In genomic region chr9:118607701-118608401, GRCm38 (mm10) we compare ENCODE assay signal across 8 mouse cellular contexts. TPM values are rescaled to one million over a fixed set of nuclear protein-coding genes. Genes with fewer than 3 reads are reported as not detected.
DNase-seq lines count a peak whose midpoint lies in the region; ATAC-seq and TF ChIP-seq lines count a peak whose summit lies in the region.

No protein-coding gene starts in this region.

- TF ChIP-seq CTCF in cerebellum, adult 2 months (IDR thresholded peaks at IDR 0.05; ENCODE audit: borderline replicate concordance, insufficient read depth, low read depth, low read length) = no peak

- H3K9ac ChIP-seq in lung, embryonic 15.5 days = peak overlapping the region; percentile 61
- no peak overlapping the region for H3K9ac ChIP-seq in forebrain, embryonic 14.5 days (ENCODE audit: low read length)
- H3K9ac ChIP-seq in limb, embryonic 15.5 days = no peak overlapping the region
- H3K9ac ChIP-seq in stomach, embryonic 14.5 days (replicated peaks; ENCODE audit: low read depth, low read length) = peak overlapping the region; percentile 93; the same call in 1 of the 2 replicates

- H3K4me3 ChIP-seq in lung, embryonic 15.5 days = peak overlapping the region; percentile 62
- no peak overlapping the region for H3K4me3 ChIP-seq in forebrain, embryonic 14.5 days (ENCODE audit: low read depth, low read length)
- peak overlapping the region; percentile 73 for H3K4me3 ChIP-seq in limb, embryonic 15.5 days
- peak overlapping the region; percentile 53 for H3K4me3 ChIP-seq in stomach, embryonic 14.5 days (ENCODE audit: low read depth, low read length)
- no peak overlapping the region for H3K4me3 ChIP-seq in cerebellum, adult 2 months (replicated peaks; ENCODE audit: insufficient read depth, low read depth, low read length)

- H3K9me3 ChIP-seq in lung, embryonic 15.5 days = no peaks in the 10 kb centered on the region
- H3K9me3 ChIP-seq in forebrain, embryonic 14.5 days (replicated peaks; ENCODE audit: control insufficient read depth, low read length) = no peaks in the 10 kb centered on the region
- H3K9me3 ChIP-seq in limb, embryonic 15.5 days = no peaks in the 10 kb centered on the region
- H3K9me3 ChIP-seq in stomach, embryonic 14.5 days (ENCODE audit: control insufficient read depth, low read depth, low read length) = no peaks in the 10 kb centered on the region

- peaks cover 9% of the 10 kb centered on the region for H3K27me3 ChIP-seq in lung, embryonic 15.5 days
- H3K27me3 ChIP-seq in forebrain, embryonic 14.5 days (replicated peaks; ENCODE audit: control insufficient read depth, insufficient read depth, low read length) = peaks cover 18% of the 10 kb centered on the region; the same call in 1 of the 2 replicates
- no peaks in the 10 kb centered on the region for H3K27me3 ChIP-seq in limb, embryonic 15.5 days
- H3K27me3 ChIP-seq in stomach, embryonic 14.5 days (ENCODE audit: control insufficient read depth, insufficient read depth, low read length) = no peaks in the 10 kb centered on the region
- H3K27me3 ChIP-seq in cerebellum, adult 2 months (ENCODE audit: control insufficient read depth, insufficient read depth, low read length) = peaks cover 7% of the 10 kb centered on the region; the same call in 1 of the 2 replicates

- H3K27ac ChIP-seq in lung, embryonic 15.5 days = peak overlapping the region; percentile 31
- no peak overlapping the region for H3K27ac ChIP-seq in forebrain, embryonic 14.5 days (ENCODE audit: low read depth, low read length)
- no peak overlapping the region for H3K27ac ChIP-seq in limb, embryonic 15.5 days
- H3K27ac ChIP-seq in stomach, embryonic 14.5 days (ENCODE audit: low read length) = no peak overlapping the region
- H3K27ac ChIP-seq in cerebellum, adult 2 months (ENCODE audit: insufficient read depth, low read length) = no peak overlapping the region

- H3K4me2 ChIP-seq in lung, embryonic 15.5 days = peak overlapping the region; percentile 97
- peak overlapping the region; percentile 93; the same call in 1 of the 2 replicates for H3K4me2 ChIP-seq in forebrain, embryonic 14.5 days (ENCODE audit: low read length)
- peak overlapping the region; percentile 89 for H3K4me2 ChIP-seq in limb, embryonic 15.5 days
- peak overlapping the region; percentile 78 for H3K4me2 ChIP-seq in stomach, embryonic 14.5 days (replicated peaks; ENCODE audit: low read depth, low read length)

- WGBS in lung, embryonic 15.5 days = 41% methylated on average over 16 of the region's 16 CpGs
- 28% methylated on average over 16 of the region's 16 CpGs for WGBS in forebrain, embryonic 14.5 days
- WGBS in limb, embryonic 15.5 days = 49% methylated on average over 16 of the region's 16 CpGs
- 50% methylated on average over 16 of the region's 16 CpGs for WGBS in stomach, embryonic 14.5 days
- 49% methylated on average over 16 of the region's 16 CpGs for WGBS in cerebellum, adult 2 months

- H3K4me1 ChIP-seq in lung, embryonic 15.5 days = peaks cover 38% of the 10 kb centered on the region
- H3K4me1 ChIP-seq in forebrain, embryonic 14.5 days (ENCODE audit: control insufficient read depth, insufficient read depth, low read length) = peaks cover 7% of the 10 kb centered on the region
- peaks cover 39% of the 10 kb centered on the region for H3K4me1 ChIP-seq in limb, embryonic 15.5 days
- peaks cover 16% of the 10 kb centered on the region; the same call in 1 of the 2 replicates for H3K4me1 ChIP-seq in stomach, embryonic 14.5 days (ENCODE audit: control insufficient read depth, insufficient read depth, low read length)
- no peaks in the 10 kb centered on the region for H3K4me1 ChIP-seq in cerebellum, adult 2 months (ENCODE audit: control insufficient read depth, insufficient read depth, low read length)

- H3K36me3 ChIP-seq in lung, embryonic 15.5 days = no peaks in the 10 kb centered on the region
- H3K36me3 ChIP-seq in forebrain, embryonic 14.5 days (ENCODE audit: control insufficient read depth, insufficient read depth, low read length) = no peaks in the 10 kb centered on the region
- H3K36me3 ChIP-seq in limb, embryonic 15.5 days = no peaks in the 10 kb centered on the region
- H3K36me3 ChIP-seq in stomach, embryonic 14.5 days (ENCODE audit: control insufficient read depth, insufficient read depth, low read length) = no peaks in the 10 kb centered on the region

- no peak for DNase-seq in lung, postnatal 4 days
- peak; percentile 22 for DNase-seq in forebrain, embryonic 14.5 days (ENCODE audit: low spot score)
- no peak for DNase-seq in cerebellum, adult 2 months
- DNase-seq in yolk sac, embryonic 10.5 days (ENCODE audit: low spot score) = no peak
- DNase-seq in right cerebral cortex, adult 2 months (ENCODE audit: low spot score in 2 of 2) = no peak

- ATAC-seq in lung, embryonic 15.5 days (ENCODE audit: borderline replicate concordance, extremely low read depth, low FRiP score, low TSS enrichment) = no peak
- ATAC-seq in forebrain, embryonic 14.5 days = no peak
- no peak for ATAC-seq in limb, embryonic 15.5 days (ENCODE audit: insufficient number of reproducible peaks, low FRiP score, low TSS enrichment, low read depth)
- ATAC-seq in stomach, embryonic 14.5 days (ENCODE audit: insufficient number of reproducible peaks, insufficient read depth, low FRiP score, low read depth) = no peak

- TF ChIP-seq POLR2A in cerebellum, adult 2 months (IDR thresholded peaks at IDR 0.05; ENCODE audit: borderline replicate concordance, insufficient read depth, low read length) = no peak

RNA-seq across cellular contexts. Expression of gene Itga9, which starts 1.4 kb away (rescaled TPM):
- 23.4 and 23.8 TPM in 2 replicates for polyA plus RNA-seq in lung, embryonic 15.5 days (2015; fragmentation: Nextera tagmentation; extraction: Ambion mirVana)
- 0.85 and 0.88 TPM in 2 replicates for polyA plus RNA-seq in forebrain, embryonic 14.5 days (2014; fragmentation: Nextera tagmentation; extraction: Ambion mirVana)
- polyA plus RNA-seq in limb, embryonic 15.5 days (2015; fragmentation: Nextera tagmentation; extraction: Ambion mirVana) = 6.1 and 9.9 TPM in 2 replicates
- 14.3 and 16.1 TPM in 2 replicates for polyA plus RNA-seq in stomach, embryonic 14.5 days (2014; fragmentation: Nextera tagmentation; extraction: Ambion mirVana)
- polyA plus RNA-seq in cerebellum, adult 2 months (2012; rRNA removed) = 1.6 and 2.2 TPM in 2 replicates

Comparison
In these comparisons a context has a peak if more than half of its experiments do, and no peak if none do; other contexts are left out.
1. H3K4me3 ChIP-seq: peak in lung, embryonic 15.5 days (single experiment), limb, embryonic 15.5 days (single experiment) and stomach, embryonic 14.5 days (single experiment); none in forebrain, embryonic 14.5 days (single experiment) and cerebellum, adult 2 months (single experiment).
2. H3K9ac ChIP-seq: peak in lung, embryonic 15.5 days (single experiment) and stomach, embryonic 14.5 days (single experiment); none in forebrain, embryonic 14.5 days (single experiment) and limb, embryonic 15.5 days (single experiment).
3. Peak in every context shown above with its lines, with median percentiles within 50 percentile points of each other: H3K4me2 ChIP-seq.